34 mouse cellular contexts compared by ENCODE assay signal in the genomic region with DNA sequence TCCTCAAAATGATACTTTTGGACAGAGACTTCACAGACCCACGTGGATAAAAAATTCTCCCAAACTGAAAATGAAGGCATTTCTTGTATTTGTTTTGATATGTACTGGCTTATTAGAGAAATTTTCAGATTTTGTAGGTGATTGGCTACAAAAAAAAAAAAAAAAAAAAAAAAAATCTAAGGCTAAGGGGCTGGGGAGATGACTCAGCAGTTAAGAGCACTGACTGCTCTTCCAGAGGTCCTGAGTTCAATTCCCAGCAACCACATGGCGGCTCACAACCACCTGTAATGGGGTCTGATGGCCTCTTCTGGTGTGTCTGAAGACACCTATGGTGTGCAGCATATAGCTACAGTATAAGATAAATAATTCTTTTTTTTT.
"Had no signal": no experiment of that assay in that cellular context is flagged by ENCODE, and none has a peak within 500 bp of the region (broad histone marks: within the 10 kb centered on the region; RNA-seq: fewer than 3 reads in every experiment).

No protein-coding gene starts in this region.

- H3K27ac ChIP-seq: heart, embryonic 10.5 days; heart, embryonic 13.5 days; heart, embryonic 15.5 days; hindbrain, embryonic 10.5 days; hindbrain, embryonic 12.5 days; hindbrain, embryonic 13.5 days; hindbrain, embryonic 14.5 days; hindbrain, embryonic 15.5 days; hindbrain, postnatal 0 days; kidney, embryonic 15.5 days; kidney, postnatal 0 days; layer of hippocampus, adult 2 months had no signal

- H3K36me3 ChIP-seq: hindbrain, embryonic 15.5 days had no signal

- H3K9me3 ChIP-seq: heart, embryonic 10.5 days; heart, embryonic 13.5 days; heart, embryonic 15.5 days; hindbrain, embryonic 10.5 days; hindbrain, embryonic 12.5 days; hindbrain, embryonic 13.5 days; hindbrain, embryonic 15.5 days; kidney, embryonic 15.5 days had no signal

- H3K9ac ChIP-seq: heart, embryonic 12.5 days; heart, embryonic 13.5 days; heart, embryonic 15.5 days; hindbrain, embryonic 12.5 days; hindbrain, embryonic 13.5 days; hindbrain, embryonic 14.5 days; hindbrain, embryonic 15.5 days; kidney, embryonic 15.5 days had no signal

- H3K4me2 ChIP-seq: heart, embryonic 11.5 days; heart, embryonic 12.5 days; heart, embryonic 13.5 days; heart, embryonic 15.5 days; hindbrain, embryonic 12.5 days; hindbrain, embryonic 13.5 days; hindbrain, embryonic 14.5 days; hindbrain, embryonic 15.5 days; kidney, embryonic 15.5 days had no signal

- H3K4me3 ChIP-seq: heart, embryonic 10.5 days; heart, embryonic 12.5 days; heart, embryonic 13.5 days; heart, embryonic 15.5 days; hindbrain, embryonic 10.5 days; hindbrain, embryonic 12.5 days; hindbrain, embryonic 13.5 days; hindbrain, embryonic 15.5 days; kidney, embryonic 15.5 days; layer of hippocampus, adult 2 months; left cerebral cortex, adult 2 months had no signal

- ATAC-seq: hindbrain, embryonic 16.5 days; hindbrain, postnatal 0 days; inflammation-experienced regulatory T-cells, adult 6 months; intestine, postnatal 0 days had no signal

- H3K4me1 ChIP-seq: heart, embryonic 10.5 days; heart, embryonic 12.5 days; hindbrain, embryonic 10.5 days; hindbrain, embryonic 12.5 days; hindbrain, embryonic 13.5 days; hindbrain, embryonic 15.5 days had no signal

- DNase-seq: heart, postnatal 10 days; heart, postnatal 14 days; heart, postnatal 36 days; heart, postnatal 4 days; kidney, adult 11 months; kidney, adult 18-20 months; kidney, adult 2 months; kidney, adult 8-10 months; kidney, adult 9 months; kidney, postnatal 10 days; kidney, postnatal 14 days; kidney, postnatal 25 days; kidney, postnatal 36 days; kidney, postnatal 4 days; layer of hippocampus, adult 9-11 months; layer of hippocampus, postnatal 36 days had no signal

- H3K27me3 ChIP-seq: heart, embryonic 12.5 days; heart, embryonic 13.5 days; heart, embryonic 15.5 days; hindbrain, embryonic 12.5 days; hindbrain, embryonic 13.5 days; hindbrain, embryonic 15.5 days; kidney, embryonic 15.5 days had no signal
